In genomic region chr4:137430502-137430901, GRCm38 (mm10) we compare ENCODE assay signal across 25 mouse cellular contexts. TPM values are rescaled to one million over a fixed set of nuclear protein-coding genes. Genes with fewer than 3 reads are reported as not detected.
DNase-seq lines count a peak whose midpoint lies in the region; ATAC-seq and TF ChIP-seq lines count a peak whose summit lies in the region.
"Had no signal": no experiment of that assay in that cellular context is flagged by ENCODE, and none has a peak within 500 bp of the region (broad histone marks: within the 10 kb centered on the region; RNA-seq: fewer than 3 reads in every experiment).

Gene Cela3b, minus strand, starts transcription at chr4:137430540.

- no peak for TF ChIP-seq CTCF in spleen, adult 2 months (IDR thresholded peaks at IDR 0.05; ENCODE audit: extremely low read depth, insufficient read depth, insufficient read length, insufficient replicate concordance)
- no peak for TF ChIP-seq CTCF in small intestine, adult 2 months (IDR thresholded peaks at IDR 0.05; ENCODE audit: extremely low read depth, insufficient read length, insufficient replicate concordance, low read depth, low read length)

- H3K27ac ChIP-seq in spleen, adult 2 months (ENCODE audit: insufficient read depth, low read length): no peak within 1 kb of the TSS
- H3K27ac ChIP-seq in intestine, embryonic 15.5 days: no peak within 1 kb of the TSS
- no peak within 1 kb of the TSS for H3K27ac ChIP-seq in small intestine, adult 2 months (ENCODE audit: insufficient read depth, low read depth, low read length)
- H3K27ac ChIP-seq: embryonic facial prominence, embryonic 13.5 days; forebrain, embryonic 13.5 days; gastrocnemius, adult 2 months; heart, embryonic 13.5 days; hindbrain, embryonic 12.5 days; layer of hippocampus, adult 2 months; limb, embryonic 10.5 days; liver, embryonic 13.5 days; lung, embryonic 15.5 days had no signal

- 70% methylated on average over 4 of the region's 4 CpGs for WGBS in spleen, adult 2 months
- WGBS in intestine, embryonic 15.5 days: 69% methylated on average over 4 of the region's 4 CpGs
- 21% methylated on average over 4 of the region's 4 CpGs for WGBS in small intestine, adult 2 months

- H3K36me3 ChIP-seq in spleen, adult 2 months (ENCODE audit: control insufficient read depth, insufficient read depth, low read length): no peaks in the 10 kb centered on the region
- no peaks in the 10 kb centered on the region for H3K36me3 ChIP-seq in intestine, embryonic 15.5 days
- no peaks in the 10 kb centered on the region for H3K36me3 ChIP-seq in small intestine, adult 2 months (ENCODE audit: control insufficient read depth, insufficient read depth, low read length)
- H3K36me3 ChIP-seq: embryonic facial prominence, embryonic 13.5 days; heart, embryonic 13.5 days; hindbrain, embryonic 12.5 days; limb, embryonic 10.5 days; liver, embryonic 13.5 days; lung, embryonic 15.5 days had no signal

- no peak within 1 kb of the TSS for H3K9ac ChIP-seq in intestine, embryonic 15.5 days
- H3K9ac ChIP-seq: embryonic facial prominence, embryonic 13.5 days; forebrain, embryonic 13.5 days; heart, embryonic 13.5 days; hindbrain, embryonic 12.5 days; liver, embryonic 13.5 days; lung, embryonic 15.5 days had no signal

- DNase-seq in spleen, adult 2 months (ENCODE audit: low read depth in 1 of 2, low spot score in 2 of 2): no peak
- DNase-seq in spleen, postnatal 36 days (ENCODE audit: low spot score in 2 of 2): no peak
- no peak for DNase-seq in yolk sac, embryonic 10.5 days (ENCODE audit: low spot score)
- no peak for DNase-seq in thymus, postnatal 36 days
- DNase-seq in cerebellum, postnatal 10 days: no peak
- DNase-seq: cerebellum, adult 11-12 months; cerebellum, postnatal 14 days; gastrocnemius, adult 2 months; heart, postnatal 14 days; kidney, adult 9 months; kidney, postnatal 25 days; liver, embryonic 13.5 days; lung, postnatal 4 days had no signal

- peak; percentile 85 for ATAC-seq in intestine, embryonic 15.5 days
- ATAC-seq: forebrain, embryonic 13.5 days had no signal

- no peak for TF ChIP-seq POLR2A in spleen, adult 2 months (IDR thresholded peaks at IDR 0.05; ENCODE audit: low read depth, low read length)
- TF ChIP-seq POLR2A in small intestine, adult 2 months (IDR thresholded peaks at IDR 0.05; ENCODE audit: low read depth, low read length): no peak

- no peaks in the 10 kb centered on the region for H3K27me3 ChIP-seq in spleen, adult 2 months (ENCODE audit: control insufficient read depth, insufficient read depth, low read length)
- no peaks in the 10 kb centered on the region for H3K27me3 ChIP-seq in intestine, embryonic 15.5 days (replicated peaks)
- H3K27me3 ChIP-seq in small intestine, adult 2 months (ENCODE audit: control insufficient read depth, insufficient read depth, low read length): no peaks in the 10 kb centered on the region
- H3K27me3 ChIP-seq: embryonic facial prominence, embryonic 13.5 days; forebrain, embryonic 13.5 days; heart, embryonic 13.5 days; hindbrain, embryonic 12.5 days; liver, embryonic 13.5 days; lung, embryonic 15.5 days had no signal

- no peaks in the 10 kb centered on the region for H3K4me1 ChIP-seq in spleen, adult 2 months (ENCODE audit: control insufficient read depth, insufficient read depth, insufficient read length)
- H3K4me1 ChIP-seq in intestine, embryonic 15.5 days (replicated peaks): no peaks in the 10 kb centered on the region
- H3K4me1 ChIP-seq in small intestine, adult 2 months (ENCODE audit: control insufficient read depth, insufficient read depth, insufficient read length, low read length): no peaks in the 10 kb centered on the region
- H3K4me1 ChIP-seq: embryonic facial prominence, embryonic 13.5 days; forebrain, embryonic 13.5 days; hindbrain, embryonic 12.5 days; limb, embryonic 10.5 days; lung, embryonic 15.5 days had no signal

- H3K4me2 ChIP-seq in intestine, embryonic 15.5 days (replicated peaks): no peak within 1 kb of the TSS
- H3K4me2 ChIP-seq: embryonic facial prominence, embryonic 13.5 days; forebrain, embryonic 13.5 days; heart, embryonic 13.5 days; hindbrain, embryonic 12.5 days; liver, embryonic 13.5 days; lung, embryonic 15.5 days; midbrain, embryonic 11.5 days had no signal

- no peaks in the 10 kb centered on the region for H3K9me3 ChIP-seq in intestine, embryonic 15.5 days
- H3K9me3 ChIP-seq: embryonic facial prominence, embryonic 13.5 days; forebrain, embryonic 13.5 days; heart, embryonic 13.5 days; hindbrain, embryonic 12.5 days; limb, embryonic 10.5 days; liver, embryonic 13.5 days; lung, embryonic 15.5 days had no signal

- no peak within 1 kb of the TSS for H3K4me3 ChIP-seq in spleen, adult 2 months (ENCODE audit: extremely low read depth, insufficient read depth, insufficient read length)
- H3K4me3 ChIP-seq in intestine, embryonic 15.5 days (replicated peaks): no peak within 1 kb of the TSS
- no peak within 1 kb of the TSS for H3K4me3 ChIP-seq in small intestine, adult 2 months (ENCODE audit: low read depth, low read length)
- H3K4me3 ChIP-seq: embryonic facial prominence, embryonic 13.5 days; forebrain, embryonic 13.5 days; gastrocnemius, adult 2 months; heart, embryonic 13.5 days; hindbrain, embryonic 12.5 days; layer of hippocampus, adult 2 months; limb, embryonic 10.5 days; liver, embryonic 13.5 days; lung, embryonic 15.5 days had no signal

RNA-seq across cellular contexts. Expression of gene Cela3b, which starts in this region (rescaled TPM):
- 6,152 and 8,603 TPM in 2 replicates for polyA plus RNA-seq in spleen, adult 2 months (2012; rRNA removed)
- 74.8 and 281 TPM in 2 replicates for polyA plus RNA-seq in intestine, embryonic 15.5 days (2015; fragmentation: Nextera tagmentation; extraction: Ambion mirVana)
- polyA plus RNA-seq in small intestine, adult 2 months (2012; rRNA removed): 42.4 and 23,172 TPM in 2 replicates
- polyA plus RNA-seq: embryonic facial prominence, embryonic 13.5 days; forebrain, embryonic 13.5 days; heart, embryonic 13.5 days; hindbrain, embryonic 12.5 days; limb, embryonic 10.5 days; midbrain, embryonic 11.5 days; midbrain, postnatal 0 days; neural tube, embryonic 14.5 days had no signal
